Mouse (Mus musculus): ENCODE measurements around the gene Oas3.

DNA sequence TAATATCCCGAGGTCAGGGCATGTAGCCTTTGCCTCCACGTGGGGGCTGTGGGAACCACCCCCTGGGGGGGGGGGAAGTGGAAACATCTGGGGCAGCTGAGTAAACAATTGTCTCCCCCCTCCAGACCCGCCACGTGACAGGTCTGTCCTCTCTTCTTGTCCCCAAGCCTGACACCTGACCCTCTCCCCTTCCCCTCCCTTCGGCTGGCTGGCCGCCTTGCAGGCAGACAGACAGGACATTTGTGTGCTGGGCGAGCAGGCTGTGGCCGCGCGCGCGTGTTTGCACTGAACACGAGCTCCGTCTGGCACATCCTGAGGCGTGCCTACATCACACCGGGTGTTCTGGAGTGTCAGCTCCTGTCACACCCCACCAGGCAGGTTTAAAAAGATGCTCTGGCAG lies 70.9 kb downstream of the Oas3 start:
- TF ChIP-seq CTCF (IDR thresholded peaks at IDR 0.05; ENCODE audit: borderline replicate concordance, insufficient read depth, low read depth, low read length) (no peak), POLR2A (IDR thresholded peaks at IDR 0.05; ENCODE audit: borderline replicate concordance, insufficient read depth, low read length) (no peak)
